Mouse (Mus musculus) left cerebral cortex, adult 18-20 months (tissue): ENCODE measurements around the gene Klhdc10. TPM values are rescaled to one million over a fixed set of nuclear protein-coding genes. Genes with fewer than 3 reads are reported as not detected.

Experiments used
- DNase-seq, 2 experiments: peaks; one replicate each; pipeline ENCODE4 v3.0.0; 2021 to 2022; ENCODE audit warnings: low spot score in 2 of 2, mixed read lengths in 1 of 2
- total RNA-seq, 2 experiments: library from RNA; stranded (reverse); gene quantifications; 2 replicates each; pipeline ENCODE4 v1.2.3; 2021

The Klhdc10 gene
- total RNA-seq, 2 experiments from 2014 or later = 89.0 to 104 TPM

DNA sequence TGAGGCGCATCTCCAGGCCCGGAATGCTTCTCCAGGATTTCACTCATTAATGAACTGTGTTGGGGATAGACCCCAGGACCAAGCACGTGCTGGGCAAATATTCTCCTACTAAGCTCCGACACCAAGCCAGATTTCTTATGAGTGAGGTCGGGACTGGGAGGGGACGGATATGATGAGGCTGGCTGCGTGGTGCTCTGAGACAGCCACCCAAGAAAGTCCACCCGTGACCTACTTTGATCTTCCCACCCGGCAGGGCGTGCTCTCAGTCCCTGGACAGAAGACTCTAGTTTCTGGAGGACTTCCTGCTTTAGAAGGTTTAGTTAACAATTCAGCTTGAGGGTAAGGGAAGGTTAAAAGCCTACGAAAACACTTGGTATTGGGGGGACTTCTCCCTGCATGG is 63.9 kb downstream of the Klhdc10 start:
- no peak for DNase-seq

DNA sequence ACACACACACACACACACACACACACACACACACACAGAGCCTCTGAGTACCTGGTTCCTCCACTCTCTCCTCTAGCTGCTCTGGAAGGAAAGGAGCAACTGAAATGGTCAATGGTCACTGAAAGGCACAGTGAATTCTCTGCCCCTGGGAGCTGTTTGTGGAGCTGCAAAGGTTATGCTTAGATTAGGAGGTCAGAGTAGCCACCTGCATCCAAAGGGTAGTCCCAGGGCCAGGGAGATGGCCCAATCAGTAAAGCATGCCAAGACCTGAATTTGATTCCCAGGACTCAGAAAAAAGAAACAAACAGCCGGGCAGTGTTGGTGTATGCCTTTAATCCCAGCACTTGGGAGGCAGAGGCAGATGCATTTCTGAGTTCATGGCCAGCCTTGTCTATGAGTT is 66.4 kb downstream of the Klhdc10 start:
- no peak for DNase-seq

DNA sequence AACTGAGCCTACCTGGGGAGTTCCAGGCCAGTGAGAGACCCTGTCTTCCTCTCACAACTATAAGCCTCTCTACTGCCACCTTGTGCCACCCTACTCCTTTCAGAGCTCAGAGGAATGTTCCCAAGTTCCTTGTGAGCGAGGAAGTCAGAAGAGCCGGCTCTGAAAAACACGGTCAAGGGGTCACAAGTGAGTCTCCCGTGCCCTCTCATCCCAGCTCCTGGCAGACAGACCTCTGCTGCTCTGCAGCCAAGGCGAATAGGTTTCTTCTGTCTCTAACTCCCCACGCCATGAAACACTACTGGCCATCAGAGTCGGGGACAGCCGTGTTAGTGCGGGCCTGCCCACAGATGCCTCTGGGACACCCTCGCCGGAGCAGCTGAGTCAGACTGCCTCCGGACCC is 67.0 kb downstream of the Klhdc10 start:
- peak in 1 of 2 experiments; percentile 41 for DNase-seq

DNA sequence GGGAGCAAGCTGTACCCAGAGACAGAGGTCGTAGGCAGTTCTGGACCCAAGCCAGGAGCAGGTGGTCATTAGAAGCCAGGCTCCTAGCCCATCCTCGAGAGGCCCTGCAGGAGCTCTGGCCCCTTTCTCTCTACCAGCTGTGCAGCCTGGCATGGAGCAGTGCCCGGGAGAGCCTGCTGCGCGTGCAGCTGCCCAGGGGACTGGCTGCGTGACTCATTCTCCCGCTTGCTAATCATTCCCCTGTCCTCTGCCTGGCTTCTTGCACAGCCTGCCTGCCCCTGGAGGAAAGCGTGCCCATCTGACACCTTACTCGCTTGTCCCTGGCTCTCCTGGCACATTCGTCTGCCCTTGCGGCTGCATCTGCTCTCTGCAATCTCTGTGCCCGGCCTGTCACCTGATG is 67.7 kb downstream of the Klhdc10 start:
- DNase-seq = peak in 1 of 2 experiments; percentile 23

DNA sequence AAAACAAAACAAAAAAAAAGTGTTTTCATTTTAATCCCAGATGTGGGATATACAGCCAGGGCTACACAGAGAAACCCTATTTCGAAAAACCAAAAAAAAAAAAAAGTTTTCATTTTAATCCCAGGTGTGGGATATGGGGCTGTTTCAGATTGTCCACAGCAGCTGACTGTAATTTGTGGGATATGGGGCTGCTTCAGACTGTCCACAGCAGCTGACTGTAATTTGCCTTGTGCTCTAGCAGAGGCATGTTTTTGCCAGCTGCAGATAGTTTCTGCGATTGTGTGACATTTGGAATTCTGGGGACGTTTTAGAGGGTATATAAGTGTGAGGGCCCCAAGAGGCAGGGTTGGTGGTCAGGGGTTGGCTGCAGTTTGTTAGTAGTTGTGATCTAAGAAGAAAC is 70.0 kb downstream of the Klhdc10 start:
- DNase-seq = no peak

DNA sequence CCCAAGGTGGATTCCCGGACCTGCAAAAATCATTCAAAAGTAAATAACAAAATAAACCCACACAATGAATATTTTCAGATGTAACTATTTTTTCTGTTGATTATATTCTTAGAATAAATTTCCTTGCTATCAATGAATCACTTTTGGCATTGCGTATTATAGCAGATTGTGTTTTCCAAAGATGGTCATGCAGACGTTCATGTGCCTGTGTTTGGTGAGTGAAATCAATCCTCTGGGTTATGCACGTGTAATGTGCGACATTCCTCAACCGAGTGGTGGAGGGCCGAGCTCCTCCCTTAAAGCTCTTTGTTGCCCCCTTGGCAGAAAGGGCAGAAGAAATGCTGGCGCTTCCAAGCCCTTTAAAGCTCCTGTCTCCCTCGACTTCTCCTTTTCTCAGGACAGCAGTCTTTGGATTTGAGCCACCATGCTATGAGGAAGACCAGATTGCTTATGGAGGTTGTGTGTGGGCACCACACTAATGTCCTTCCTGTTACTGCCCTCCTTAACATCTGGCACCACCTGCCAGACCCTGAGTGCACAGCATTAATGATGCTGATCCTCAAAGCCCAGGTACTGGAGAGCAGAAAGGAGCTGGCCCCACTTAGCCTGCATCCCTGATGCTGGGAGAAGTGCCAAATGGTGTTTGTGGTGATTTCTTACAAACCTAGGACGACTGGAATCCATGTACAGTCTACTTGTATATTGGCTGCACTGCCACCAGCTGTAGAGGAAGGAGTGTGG is 74.5 kb downstream of the Klhdc10 start:
- no peak for DNase-seq

DNA sequence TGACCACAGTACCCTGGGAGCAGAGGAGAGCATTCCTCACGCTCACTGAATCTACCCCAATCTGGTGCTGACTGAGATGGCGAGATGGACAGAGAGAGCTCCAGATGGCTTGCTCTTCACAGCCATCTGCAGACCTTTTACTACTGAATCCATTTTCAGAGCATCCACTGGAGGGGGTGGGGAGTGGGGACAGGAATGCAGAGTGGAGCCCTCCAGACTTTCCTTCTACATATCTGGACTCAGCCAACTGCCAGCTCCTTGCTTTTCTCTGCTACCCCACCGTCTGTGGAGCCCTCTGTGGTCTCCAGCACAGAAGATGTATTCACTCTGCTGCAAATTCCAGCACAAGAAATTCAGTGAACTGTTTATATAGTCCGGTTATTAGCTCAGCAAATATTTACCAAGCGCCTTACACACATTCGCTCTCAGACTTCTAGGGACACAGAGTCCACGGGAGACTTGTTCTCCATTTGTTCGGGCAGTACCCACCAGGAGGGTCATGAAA is 75.6 kb downstream of the Klhdc10 start:
- DNase-seq = no peak

DNA sequence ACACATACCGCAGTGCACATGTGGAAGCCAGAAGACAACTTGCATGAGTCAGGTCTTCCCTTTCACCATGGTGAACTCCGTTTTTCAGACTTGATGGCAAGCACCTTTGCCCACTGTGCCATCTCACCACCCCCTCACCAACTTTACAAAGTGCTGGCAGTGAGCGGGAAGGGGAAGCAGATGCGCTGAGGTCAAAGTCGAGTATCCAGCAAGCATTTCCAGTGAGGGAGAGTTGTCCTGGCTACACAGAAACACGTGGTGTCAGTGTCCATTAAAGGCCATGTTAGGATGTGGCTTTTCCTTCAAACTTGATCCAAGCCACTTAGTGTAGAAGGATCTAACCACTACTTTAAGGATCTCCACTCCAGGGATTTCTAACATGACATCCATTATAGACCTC is 76.1 kb downstream of the Klhdc10 start:
- DNase-seq = no peak

DNA sequence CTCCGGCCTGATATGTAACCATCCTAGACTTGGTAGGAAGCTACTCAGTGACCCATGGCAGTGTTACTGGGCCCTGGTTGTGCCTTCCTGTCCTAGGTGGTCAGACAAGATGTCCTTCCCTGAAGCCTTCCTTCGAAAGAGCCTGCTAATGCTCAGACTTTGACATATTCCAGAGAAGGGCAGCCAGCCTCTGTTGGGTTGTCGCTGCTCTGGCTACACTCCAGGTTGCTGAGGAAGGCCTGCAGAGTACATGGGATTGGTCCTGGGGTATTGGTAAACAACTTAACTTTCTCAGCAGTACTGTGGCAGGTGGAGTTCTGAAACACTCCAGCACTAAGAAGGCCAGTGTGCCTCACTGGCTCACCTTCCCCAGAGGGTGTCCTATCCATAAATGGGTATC is 77.8 kb downstream of the Klhdc10 start:
- DNase-seq = no peak

DNA sequence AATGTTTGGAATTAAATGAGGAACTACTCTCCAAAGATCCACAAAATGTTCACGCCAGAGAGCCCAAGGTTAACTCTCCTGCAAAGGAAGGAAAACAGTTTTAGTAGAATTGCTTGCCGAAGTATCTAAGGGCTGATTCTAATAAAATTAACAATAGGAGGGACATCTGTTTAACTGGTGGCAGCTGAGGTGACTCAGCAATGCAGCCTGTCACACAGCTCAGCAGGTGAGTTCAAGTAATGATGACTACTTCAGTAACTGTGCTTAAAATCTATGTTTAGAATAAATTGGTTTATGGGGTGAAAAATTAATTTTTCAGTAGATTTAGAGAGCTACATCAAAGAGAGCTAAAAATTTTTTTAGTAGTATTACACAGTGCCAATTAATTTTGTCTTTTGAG is 81.2 kb downstream of the Klhdc10 start:
- no peak for DNase-seq

DNA sequence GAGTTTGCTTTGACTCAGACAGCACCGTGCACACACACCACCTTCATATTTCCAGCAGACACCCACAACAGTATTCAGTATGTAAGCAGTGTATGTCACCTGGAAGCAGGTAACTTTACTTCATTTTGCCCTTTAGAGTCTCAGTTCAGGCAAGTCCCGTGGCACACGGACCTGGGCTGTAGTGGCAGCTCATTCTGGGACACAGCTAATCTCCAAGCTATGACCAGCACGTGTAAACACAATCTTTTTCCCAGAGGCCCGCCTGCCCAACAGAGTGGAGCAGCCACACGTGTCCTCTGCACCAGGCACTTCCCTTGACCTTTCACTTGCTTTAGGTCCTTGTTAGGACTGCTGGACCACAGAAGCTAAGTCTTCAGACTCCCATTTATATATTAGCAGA is 84.8 kb downstream of the Klhdc10 start:
- no peak for DNase-seq

DNA sequence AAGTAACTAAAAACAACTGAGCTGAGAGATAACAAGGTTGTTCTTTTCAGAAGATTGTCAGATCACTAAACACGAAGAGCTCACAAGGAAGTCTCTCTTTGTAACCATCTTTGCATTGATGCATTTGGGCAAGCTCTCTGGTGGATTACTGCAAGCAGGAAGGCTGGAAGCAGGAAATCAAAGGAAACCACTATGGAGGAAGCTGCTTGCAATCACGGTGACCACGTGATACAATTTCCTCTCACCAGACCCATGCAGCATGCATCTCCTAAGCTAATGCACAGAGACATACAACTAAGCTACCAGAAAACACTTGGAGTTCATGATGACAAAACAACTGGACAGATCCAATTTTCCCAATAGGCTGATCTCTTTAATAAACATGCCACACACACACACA is 97.4 kb downstream of the Klhdc10 start:
- DNase-seq = no peak

Other genes starting within 250 kb of the Klhdc10 start
- gene Ube2h, start 97.3 kb upstream of the Klhdc10 start, total RNA-seq = 10 to 100 TPM; 88.6 to 92.2 TPM
- gene Zc3hc1, start 10.8 kb upstream of the Klhdc10 start, total RNA-seq = 10 to 100 TPM; 24.7 to 29.3 TPM
- gene Tmem209, start 107.9 kb downstream of the Klhdc10 start, total RNA-seq = 10 to 100 TPM; 21.7 to 24.8 TPM
- gene Ssmem1, start 108.0 kb downstream of the Klhdc10 start, total RNA-seq = under 1 TPM; 0.52 to 0.74 TPM
- 1 to 10 TPM; 1.9 to 2.0 TPM for gene Cpa2, start 139.7 kb downstream of the Klhdc10 start, total RNA-seq
- gene Cpa4, start 166.5 kb downstream of the Klhdc10 start, total RNA-seq = under 1 TPM; 0.19 to 0.21 TPM
- not detected for gene Cpa5, start 209.1 kb downstream of the Klhdc10 start, total RNA-seq
- gene Cpa1, start 237.3 kb downstream of the Klhdc10 start, total RNA-seq = not detected